Mouse (Mus musculus) A20 (cell line): ENCODE measurements at regions not wholly inside any gene's neighbourhood (a gene's known extent, or its start where the extent isn't known, plus 50 kb on each side); places are given as distances from the start of the nearest gene placed in this dataset.
A peak's percentile ranks its signal among the peaks of the same experiment; 100 is the strongest.

ENCODE experiments used
- DNase-seq: peaks from one replicate; pipeline ENCODE4 v3.0.0-alpha.2; 2011; ENCODE audit warnings: low read depth, low spot score

GRCm38 (mm10) chr10:16996820-16997466 is 726.1 kb upstream of the Cited2 start:
- DNase-seq, result peak; percentile 86

GRCm38 (mm10) chr10:17001320-17001719 is 721.7 kb upstream of the Cited2 start:
- no peak for DNase-seq

GRCm38 (mm10) chr10:17003123-17003849 is 719.7 kb upstream of the Cited2 start:
- no peak for DNase-seq

- DNase-seq, result no peak
Measured at GRCm38 (mm10) chr10:17008683-17009082, 714.3 kb upstream of the Cited2 start.

- no peak for DNase-seq
Measured at GRCm38 (mm10) chr10:17010047-17010446, 713.0 kb upstream of the Cited2 start.

GRCm38 (mm10) chr10:17011876-17012275 is 711.1 kb upstream of the Cited2 start:
- DNase-seq, result no peak

- DNase-seq, result no peak
Measured at GRCm38 (mm10) chr10:17012541-17012975, 710.5 kb upstream of the Cited2 start.

GRCm38 (mm10) chr10:17014826-17015225 is 708.2 kb upstream of the Cited2 start:
- no peak for DNase-seq

GRCm38 (mm10) chr10:17016854-17017253 is 706.2 kb upstream of the Cited2 start:
- DNase-seq, result no peak

GRCm38 (mm10) chr10:17022216-17023158 is 700.5 kb upstream of the Cited2 start:
- peak; percentile 57 for DNase-seq

GRCm38 (mm10) chr10:17023571-17024293 is 699.3 kb upstream of the Cited2 start:
- no peak for DNase-seq

- no peak for DNase-seq
Measured at GRCm38 (mm10) chr10:17024294-17024665, 698.7 kb upstream of the Cited2 start.

- no peak for DNase-seq
Measured at GRCm38 (mm10) chr10:17034892-17035775, 687.9 kb upstream of the Cited2 start.

- DNase-seq, result no peak
Measured at GRCm38 (mm10) chr10:17038259-17039043, 684.6 kb upstream of the Cited2 start.

- no peak for DNase-seq
Measured at GRCm38 (mm10) chr10:17042090-17042489, 680.9 kb upstream of the Cited2 start.

- DNase-seq, result no peak
Measured at GRCm38 (mm10) chr10:17042973-17043372, 680.0 kb upstream of the Cited2 start.

- no peak for DNase-seq
Measured at GRCm38 (mm10) chr10:17046765-17047164, 676.3 kb upstream of the Cited2 start.

GRCm38 (mm10) chr10:17072906-17073305 is 650.1 kb upstream of the Cited2 start:
- DNase-seq, result no peak

- DNase-seq, result no peak
Measured at GRCm38 (mm10) chr10:17074013-17074401, 649.0 kb upstream of the Cited2 start.
